Mouse (Mus musculus): ENCODE measurements around the gene Xpo4. TPM values are rescaled to one million over a fixed set of nuclear protein-coding genes. Genes with fewer than 3 reads are reported as not detected.

The Xpo4 gene
- polyA plus RNA-seq, 1 experiment from 2014 or later: 19.2 TPM

Other genes starting within 250 kb of the Xpo4 start
- 5.6 and 8.1 TPM in 2 replicates for gene Ift88, start 241.4 kb downstream of the Xpo4 start, polyA plus RNA-seq (2016; fragmentation: Nextera tagmentation; extraction: Ambion mirVana)
- gene Il17d, start 140.7 kb downstream of the Xpo4 start, polyA plus RNA-seq (2016; fragmentation: Nextera tagmentation; extraction: Ambion mirVana): 0.79 and 1.2 TPM in 2 replicates
- 56.4 and 60.4 TPM in 2 replicates for gene Eef1akmt1, start 93.8 kb downstream of the Xpo4 start, polyA plus RNA-seq (2016; fragmentation: Nextera tagmentation; extraction: Ambion mirVana)
- gene Gm49361, start 80.7 kb upstream of the Xpo4 start, polyA plus RNA-seq (2016; fragmentation: Nextera tagmentation; extraction: Ambion mirVana): not detected in 2 replicates
- 33.3 and 36.0 TPM in 2 replicates for gene Lats2, start 93.0 kb upstream of the Xpo4 start, polyA plus RNA-seq (2016; fragmentation: Nextera tagmentation; extraction: Ambion mirVana)
- 18.6 and 19.4 TPM in 2 replicates for gene Sap18, start 132.8 kb upstream of the Xpo4 start, polyA plus RNA-seq (2016; fragmentation: Nextera tagmentation; extraction: Ambion mirVana)
- gene Ska3, start 160.8 kb upstream of the Xpo4 start, polyA plus RNA-seq (2016; fragmentation: Nextera tagmentation; extraction: Ambion mirVana): 31.7 and 33.9 TPM in 2 replicates
- gene Mrpl57, start 160.8 kb upstream of the Xpo4 start, polyA plus RNA-seq (2016; fragmentation: Nextera tagmentation; extraction: Ambion mirVana): 124 and 129 TPM in 2 replicates
- gene Zdhhc20, start 224.8 kb upstream of the Xpo4 start, polyA plus RNA-seq (2016; fragmentation: Nextera tagmentation; extraction: Ambion mirVana): 47.3 and 48.6 TPM in 2 replicates